Mouse (Mus musculus) embryonic stem cell, embryonic (primary cell): ENCODE measurements around the gene Mrpl51.

Experiments used
- CTCF ChIA-PET, 4 experiments: fragments of 300-600 bp in 2 of 4; fragments of 350-600 bp in 2 of 4; sonication (Branson Sonifier 250); formaldehyde crosslinking; loops; one replicate each; lab custom pipeline; 2022; ENCODE audit warnings: inconsistent platforms in 2 of 4; lab: Charles Lee
- POLR2A ChIA-PET, 4 experiments: fragments of 300-600 bp in 2 of 4; fragments of 350-600 bp in 2 of 4; sonication (Branson Sonifier 250); formaldehyde crosslinking; loops; one replicate each; lab custom pipeline; 2022; ENCODE audit warnings: antibody characterized with exemption in 4 of 4, inconsistent platforms in 1 of 4; lab: Charles Lee

Mrpl51 gene

GRCm38 (mm10) chr6:125195541-125196075 is 4.0 kb downstream of the Mrpl51 start:
- ChIA-PET CTCF (interaction anchor here (0.7 to 1.8 kb wide), 6 partner anchors 15 to 76 kb away, joined by 3 to 6 read pairs (median 3); no protein-coding TSS in a partner anchor), POLR2A (interaction anchor here (0.6 to 7.4 kb wide), 66 partner anchors 9 to 454 kb away, joined by 3 to 305 read pairs (median 4); partner anchors contain the start of genes Vamp1 (in 4 of the 4), Gapdh (in 2 of the 4), Grcc10 (in 2 of the 4) and Cdca3 (in 1 of the 4))

DNA sequence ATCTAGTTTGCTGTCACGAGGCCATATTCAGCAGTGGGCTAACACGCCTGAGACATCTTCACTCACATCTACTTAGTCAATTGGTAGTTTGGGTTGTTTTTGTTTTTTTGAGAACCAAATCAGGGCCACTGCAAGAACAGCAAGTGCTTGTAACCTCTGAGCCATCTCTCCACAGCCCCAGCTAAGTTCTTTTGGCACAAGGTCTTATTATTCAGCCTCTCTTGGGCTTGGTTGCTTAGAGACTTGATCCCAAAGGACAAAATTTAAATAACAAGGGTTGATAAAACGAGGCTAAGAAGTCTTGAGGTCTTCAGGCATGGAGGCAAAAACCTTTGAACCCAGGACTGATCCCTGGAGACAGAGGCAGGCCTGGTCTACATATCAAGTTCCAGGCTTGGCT is 4.7 kb downstream of the Mrpl51 start:
- POLR2A ChIA-PET = interaction anchor here (0.6 to 7.4 kb wide), 67 partner anchors 8 to 704 kb away, joined by 3 to 305 read pairs (median 4); partner anchors contain the start of genes Vamp1 (in 3 of the 4), Gapdh (in 2 of the 4), Grcc10 (in 2 of the 4) and C1rl (in 1 of the 4)
- CTCF ChIA-PET = interaction anchor here (0.6 to 1.8 kb wide), 6 partner anchors 14 to 49 kb away, joined by 3 to 6 read pairs (median 3); no protein-coding TSS in a partner anchor

- ChIA-PET CTCF (interaction anchor here in 3 of 4 experiments (0.6 to 1.5 kb wide), 3 partner anchors 13 to 60 kb away, joined by 3 read pairs; no protein-coding TSS in a partner anchor), POLR2A (interaction anchor here (0.6 to 7.4 kb wide), 35 partner anchors 8 to 704 kb away, joined by 3 to 305 read pairs (median 5); partner anchors contain the start of genes Vamp1 (in 3 of the 4), Gapdh (in 2 of the 4), Grcc10 (in 2 of the 4) and C1rl (in 1 of the 4))
Measured at GRCm38 (mm10) chr6:125197166-125197565, 5.6 kb downstream of the Mrpl51 start.

DNA sequence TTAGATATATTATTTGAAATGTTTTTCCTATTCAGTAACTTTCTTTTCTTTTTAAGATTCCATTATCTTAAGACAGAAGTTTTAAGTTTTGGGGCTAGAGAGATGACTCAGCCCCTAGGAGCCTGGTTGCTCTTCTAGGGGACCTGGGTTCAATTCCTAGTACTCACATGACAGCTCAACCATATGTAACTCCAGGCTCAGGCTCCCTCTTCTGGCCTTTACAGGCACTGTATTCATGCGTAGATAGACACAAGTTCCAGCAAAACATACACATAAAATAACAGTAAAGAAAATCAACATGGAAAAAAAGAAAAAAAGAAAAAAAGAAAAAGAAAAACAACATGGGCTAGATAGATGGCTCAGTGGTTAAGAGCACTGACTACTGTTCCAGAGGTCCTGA is 18.8 kb downstream of the Mrpl51 start:
- CTCF ChIA-PET = interaction anchor here (0.6 to 1.6 kb wide), 13 partner anchors 9 to 220 kb away, joined by 3 to 7 read pairs (median 3); partner anchors contain the start of genes Mrpl51 (in 2 of the 4) and Ncapd2 (in 2 of the 4)
- POLR2A ChIA-PET = interaction anchor here in 3 of 4 experiments (0.8 to 2.0 kb wide), 7 partner anchors 19 to 61 kb away, joined by 3 to 13 read pairs (median 3); partner anchors contain the start of genes Mrpl51 (in 1 of the 3) and Ncapd2 (in 1 of the 3)

- POLR2A ChIA-PET = interaction anchor here in 3 of 4 experiments (1.0 to 1.3 kb wide), 8 partner anchors 8 to 58 kb away, joined by 3 to 5 read pairs (median 4); partner anchors contain the start of genes Gapdh (in 1 of the 3), Mrpl51 (in 1 of the 3) and Ncapd2 (in 1 of the 3)
Measured at GRCm38 (mm10) chr6:125212621-125213020, 21.0 kb downstream of the Mrpl51 start.

GRCm38 (mm10) chr6:125213129-125213528 is 21.5 kb downstream of the Mrpl51 start:
- CTCF ChIA-PET = interaction anchor here in 1 of 4 experiments (1.0 kb wide), 1 partner anchor 62 kb away, joined by 3 read pairs; no protein-coding TSS in a partner anchor
- POLR2A ChIA-PET = interaction anchor here in 2 of 4 experiments (1.0 to 1.4 kb wide), 8 partner anchors 17 to 59 kb away, joined by 3 to 5 read pairs (median 4); partner anchors contain the start of genes Mrpl51 (in 2 of the 2), Ncapd2 (in 2 of the 2) and Gapdh (in 1 of the 2)

More at GRCm38 (mm10) chr6:125212621-125213020, 21.0 kb downstream of the Mrpl51 start:
- CTCF ChIA-PET = interaction anchor here in 1 of 4 experiments (1.0 kb wide), 1 partner anchor 62 kb away, joined by 3 read pairs; no protein-coding TSS in a partner anchor

GRCm38 (mm10) chr6:125213715-125214114 is 22.1 kb downstream of the Mrpl51 start:
- POLR2A ChIA-PET = interaction anchor here in 2 of 4 experiments (0.9 to 3.4 kb wide), 4 partner anchors 17 to 49 kb away, joined by 4 to 35 read pairs (median 4); partner anchors contain the start of genes Mrpl51 (in 2 of the 2), Ncapd2 (in 2 of the 2) and Gapdh (in 1 of the 2)
- CTCF ChIA-PET = interaction anchor here in 1 of 4 experiments (1.0 kb wide), 1 partner anchor 61 kb away, joined by 3 read pairs; no protein-coding TSS in a partner anchor

DNA sequence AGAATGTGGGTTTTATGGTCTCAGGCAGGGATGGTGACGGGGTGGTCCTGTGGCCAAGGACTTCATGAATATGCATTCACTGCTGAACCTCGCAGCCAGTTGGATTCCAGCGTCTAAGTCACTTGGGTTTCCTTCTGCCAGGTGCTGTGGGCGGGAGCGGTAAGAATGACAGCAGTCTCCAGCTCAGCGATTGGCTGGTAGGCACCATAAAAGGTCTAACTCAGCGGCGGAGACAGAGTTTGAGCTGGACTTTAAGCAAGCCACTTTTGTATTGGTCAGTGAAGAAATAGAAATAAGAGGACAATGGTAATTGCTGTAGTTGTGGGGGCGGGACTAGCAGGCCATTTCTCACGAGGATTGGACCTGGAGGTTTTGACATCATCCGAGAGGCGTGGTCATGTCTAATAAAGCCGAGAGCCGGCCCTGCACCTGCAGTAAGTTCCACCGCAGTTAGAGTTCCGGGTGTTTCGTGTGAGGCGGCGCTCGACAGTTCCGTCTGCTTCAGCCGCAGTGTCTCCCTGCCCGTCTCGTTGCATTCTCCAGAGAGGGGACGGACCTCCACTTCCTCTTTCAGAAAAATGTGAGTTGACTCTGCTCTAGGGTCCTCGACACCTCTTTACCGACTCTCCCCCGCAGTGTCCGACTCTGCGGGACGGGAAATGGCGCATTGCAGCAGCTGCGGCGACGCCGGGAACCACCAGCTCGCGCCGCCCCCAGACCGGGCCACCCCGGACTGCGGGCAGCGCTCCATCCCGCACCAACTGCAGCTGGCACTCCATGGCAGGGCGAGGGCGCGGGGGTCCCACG is 23.8 kb downstream of the Mrpl51 start, which contains the start of gene Vamp1:
Gene Vamp1, plus strand, starts transcription at position 404 of the 807 bp plus-strand sequence.
- POLR2A ChIA-PET = interaction anchor here (0.5 to 3.4 kb wide), 76 partner anchors 10 to 553 kb away, joined by 3 to 61 read pairs (median 4); partner anchors contain the start of genes Gapdh (in 3 of the 4), Mrpl51 (in 3 of the 4), Ncapd2 (in 3 of the 4) and Tapbpl (in 3 of the 4)
- CTCF ChIA-PET = interaction anchor here in 3 of 4 experiments (0.6 to 1.9 kb wide), 8 partner anchors 9 to 209 kb away, joined by 3 to 7 read pairs (median 3); no protein-coding TSS in a partner anchor

DNA sequence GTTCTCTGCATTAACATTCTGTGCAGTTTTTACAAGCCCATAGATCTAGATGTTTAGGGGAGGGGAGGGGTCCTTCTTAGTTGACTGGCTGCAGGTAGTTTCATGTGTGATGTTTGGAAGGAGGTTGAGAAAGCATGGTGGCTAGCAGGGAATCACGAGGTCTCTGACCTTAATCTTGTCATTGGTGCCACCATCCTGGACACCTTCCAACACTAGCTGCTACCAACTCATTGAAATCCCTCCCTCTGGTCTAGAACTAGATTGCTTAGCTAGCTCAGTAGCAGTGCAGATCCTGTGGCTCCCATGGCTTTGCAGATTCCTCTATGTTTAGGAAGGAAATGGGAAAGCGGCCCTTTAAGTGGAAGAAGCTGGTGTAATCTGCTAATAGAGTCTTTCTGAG is 25.3 kb downstream of the Mrpl51 start:
- ChIA-PET CTCF (no interaction called here), POLR2A (interaction anchor here in 2 of 4 experiments (0.7 to 3.4 kb wide), 8 partner anchors 11 to 55 kb away, joined by 3 to 61 read pairs (median 20); partner anchors contain the start of genes Gapdh (in 2 of the 2), Mrpl51 (in 2 of the 2) and Ncapd2 (in 2 of the 2))

DNA sequence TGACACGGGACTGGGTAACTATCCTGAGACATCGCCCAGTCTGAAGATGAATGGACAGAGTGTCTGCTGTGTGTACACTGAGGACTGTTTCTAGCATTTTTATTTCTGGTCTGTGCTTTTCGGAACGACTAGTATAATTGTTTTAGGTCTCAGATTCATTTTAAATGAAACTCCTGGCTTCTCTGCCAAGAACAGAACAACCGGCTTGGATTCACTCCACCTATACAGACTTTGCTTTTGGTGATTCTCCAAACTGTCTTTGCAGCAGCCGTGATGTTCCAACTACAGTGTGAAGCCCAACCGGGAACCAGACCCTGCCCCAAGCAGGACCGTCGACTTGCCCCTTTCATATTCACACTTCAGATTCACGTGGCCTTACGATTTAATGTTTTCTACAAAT is 26.3 kb downstream of the Mrpl51 start:
- POLR2A ChIA-PET = interaction anchor here in 3 of 4 experiments (0.6 to 4.8 kb wide), 14 partner anchors 12 to 385 kb away, joined by 3 to 21 read pairs (median 4); partner anchors contain the start of genes Mrpl51 (in 1 of the 3) and Ncapd2 (in 1 of the 3)
- CTCF ChIA-PET = interaction anchor here in 1 of 4 experiments (0.9 to 2.1 kb wide), 2 partner anchors 13 to 54 kb away, joined by 3 to 8 read pairs; no protein-coding TSS in a partner anchor

DNA sequence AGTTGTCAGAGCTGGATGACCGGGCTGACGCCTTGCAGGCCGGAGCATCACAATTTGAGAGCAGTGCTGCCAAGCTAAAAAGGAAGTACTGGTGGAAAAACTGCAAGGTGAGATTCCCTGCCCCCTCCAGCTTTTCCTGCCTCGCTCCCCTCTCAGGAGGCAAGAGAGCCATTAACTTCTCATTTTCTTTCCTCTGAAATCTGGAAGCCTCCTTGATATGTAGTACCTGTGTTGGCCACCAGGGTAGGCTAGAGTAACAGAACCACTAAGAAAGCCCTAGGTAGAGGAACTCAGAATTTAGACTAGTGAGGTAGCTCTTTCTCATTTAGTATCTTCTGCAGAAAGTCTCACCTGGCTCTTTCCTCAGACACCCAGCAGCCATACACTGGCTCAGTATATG is 27.4 kb downstream of the Mrpl51 start:
- POLR2A ChIA-PET = interaction anchor here (0.7 to 4.8 kb wide), 28 partner anchors 11 to 384 kb away, joined by 3 to 21 read pairs (median 4); partner anchors contain the start of genes Mrpl51 (in 3 of the 4), Ncapd2 (in 3 of the 4), Lpar5 (in 1 of the 4) and Tapbpl (in 1 of the 4)
- CTCF ChIA-PET = interaction anchor here (0.5 to 2.6 kb wide), 26 partner anchors 8 to 278 kb away, joined by 3 to 10 read pairs (median 4); partner anchors contain the start of genes Tapbpl (in 3 of the 4) and Lpar5 (in 1 of the 4)

GRCm38 (mm10) chr6:125221115-125221745 is 29.6 kb downstream of the Mrpl51 start:
- ChIA-PET POLR2A (interaction anchor here in 3 of 4 experiments (0.8 to 4.8 kb wide), 12 partner anchors 8 to 216 kb away, joined by 3 to 21 read pairs (median 3); partner anchors contain the start of genes Mrpl51 (in 2 of the 3), Ncapd2 (in 1 of the 3) and Tapbpl (in 1 of the 3)), CTCF (interaction anchor here in 2 of 4 experiments (0.6 kb wide), 2 partner anchors 141 to 274 kb away, joined by 3 to 6 read pairs; partner anchors contain the start of gene Cd9 (in 1 of the 2))

- CTCF ChIA-PET = no interaction called here
- POLR2A ChIA-PET = interaction anchor here in 2 of 4 experiments (0.9 to 4.8 kb wide), 3 partner anchors 49 to 60 kb away, joined by 3 to 21 read pairs (median 3); no protein-coding TSS in a partner anchor
Measured at GRCm38 (mm10) chr6:125222146-125222545, 30.5 kb downstream of the Mrpl51 start.

DNA sequence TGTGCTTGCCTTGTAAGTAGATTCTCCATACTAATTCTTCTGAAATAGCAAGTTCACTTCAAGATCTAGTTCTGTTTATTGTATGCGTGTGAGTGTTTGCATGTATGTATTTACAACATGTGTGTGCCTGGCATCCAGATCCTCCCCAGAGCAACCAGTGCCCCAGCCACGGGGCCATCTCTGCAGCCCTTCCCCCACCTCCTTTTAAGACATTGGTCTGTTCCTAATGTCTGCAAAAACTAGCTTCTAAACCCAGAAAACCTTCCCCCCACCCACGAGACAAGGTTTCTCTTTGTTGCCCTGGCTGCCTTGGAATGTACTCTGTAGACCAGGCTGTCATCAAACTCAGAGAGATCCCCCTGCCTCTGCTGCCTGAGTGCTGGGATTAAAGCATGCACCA is 31.0 kb downstream of the Mrpl51 start:
- ChIA-PET POLR2A (interaction anchor here in 1 of 4 experiments (1.0 to 4.8 kb wide), 2 partner anchors 58 to 61 kb away, joined by 3 to 21 read pairs; no protein-coding TSS in a partner anchor), CTCF (no interaction called here)

DNA sequence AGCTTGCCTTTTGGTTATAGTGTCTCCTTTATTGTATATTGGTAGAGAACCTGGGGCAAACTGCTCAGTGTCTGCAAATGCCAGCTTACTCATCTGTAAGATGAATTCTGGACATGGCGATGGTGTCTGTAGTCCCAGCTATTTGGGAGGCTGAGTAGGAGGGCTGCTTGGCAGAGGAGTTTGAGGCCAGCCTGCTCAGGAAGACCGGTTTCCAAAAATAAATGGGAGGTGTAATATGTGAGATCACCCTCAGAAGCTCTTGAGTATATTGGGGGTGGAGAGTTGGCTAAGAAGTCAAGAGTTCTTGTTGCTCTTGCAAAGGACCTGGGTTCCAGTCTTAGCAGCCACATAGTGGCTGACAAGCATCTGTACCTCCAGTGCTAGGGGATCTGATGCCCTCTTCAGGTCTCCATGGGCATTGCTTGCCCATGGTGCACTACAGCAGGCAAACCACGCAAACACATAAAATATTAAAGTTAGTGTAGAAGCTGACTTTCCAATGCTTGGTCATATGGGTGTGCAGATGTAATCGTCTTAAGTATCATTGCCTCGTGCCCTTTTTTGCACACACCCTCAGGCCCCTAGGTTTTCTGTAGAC is 34.0 kb downstream of the Mrpl51 start:
- ChIA-PET POLR2A (interaction anchor here in 3 of 4 experiments (0.7 to 3.9 kb wide), 13 partner anchors 9 to 87 kb away, joined by 3 to 18 read pairs (median 4); partner anchors contain the start of genes Vamp1 (in 2 of the 3) and Gapdh (in 1 of the 3)), CTCF (interaction anchor here in 1 of 4 experiments (0.8 to 1.3 kb wide), 3 partner anchors 10 to 195 kb away, joined by 3 to 5 read pairs (median 3); partner anchors contain the start of gene Vamp1)
